Mouse (Mus musculus): ENCODE measurements at regions not wholly inside any gene's neighbourhood (a gene's known extent, or its start where the extent isn't known, plus 50 kb on each side); places are given as distances from the start of the nearest gene placed in this dataset.
A peak's percentile ranks its signal among the peaks of the same experiment; 100 is the strongest.

GRCm38 (mm10) chr4:153220074-153220473 lies 262.5 kb downstream of the Ajap1 start:
- no peaks in the 10 kb centered on the region; the same call in 1 of the 2 replicates for H3K27me3 ChIP-seq (replicated peaks; ENCODE audit: control insufficient read depth, insufficient read depth, low read length)
- H3K27ac ChIP-seq (replicated peaks; ENCODE audit: low read depth, low read length) = no peak overlapping the region
- ATAC-seq (ENCODE audit: low read depth) (peak; percentile 31; the same call in 1 of the 2 replicates), DNase-seq (ENCODE audit: low spot score) (peak; percentile 69)
- peaks cover 10% of the 10 kb centered on the region; the same call in 1 of the 2 replicates for H3K4me1 ChIP-seq (ENCODE audit: control insufficient read depth, insufficient read depth, low read length)
- H3K4me2 ChIP-seq (ENCODE audit: low read depth, low read length) = no peak overlapping the region
- H3K9me3 ChIP-seq (ENCODE audit: control insufficient read depth, low read length) = no peaks in the 10 kb centered on the region
- H3K36me3 ChIP-seq (ENCODE audit: control insufficient read depth, insufficient read depth, low read length) = no peaks in the 10 kb centered on the region
- H3K4me3 ChIP-seq (ENCODE audit: low read depth, low read length) = no peak overlapping the region
- WGBS = 14% methylated on average over 7 of the region's 7 CpGs
- no peak overlapping the region for H3K9ac ChIP-seq (ENCODE audit: low read depth, low read length)

DNA sequence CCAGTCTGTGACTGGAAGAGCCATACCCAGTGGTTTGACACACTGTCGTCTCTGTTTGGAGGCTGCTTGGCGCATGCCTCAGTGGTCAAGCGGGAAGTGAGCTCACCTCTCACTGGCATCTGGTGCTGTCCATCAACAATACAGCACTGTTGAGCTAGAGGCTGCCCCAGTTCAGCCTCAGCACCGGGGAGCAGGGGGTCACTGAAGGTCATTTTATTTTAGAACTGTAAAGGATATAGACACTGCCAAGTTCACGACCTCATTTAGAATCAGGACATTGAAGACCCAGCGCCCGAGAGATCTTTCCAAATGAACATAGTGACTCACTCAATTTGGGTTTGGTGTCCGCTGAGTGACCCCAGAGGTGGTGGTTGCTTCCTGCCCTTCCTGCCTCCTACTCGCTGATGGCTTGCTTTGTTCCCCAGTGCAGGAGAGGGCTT lies 265.1 kb downstream of the Ajap1 start:
- Histone ChIP-seq H3K4me2 (ENCODE audit: low read depth, low read length) (no peak overlapping the region), H3K9ac (ENCODE audit: low read depth, low read length) (no peak overlapping the region), H3K9me3 (ENCODE audit: control insufficient read depth, low read length) (no peaks in the 10 kb centered on the region), H3K36me3 (ENCODE audit: control insufficient read depth, insufficient read depth, low read length) (no peaks in the 10 kb centered on the region), H3K4me1 (ENCODE audit: control insufficient read depth, insufficient read depth, low read length) (0 out of 2 replicates have a peak, but pooled peaks cover 6% of the 10 kb centered on the region), H3K27me3 (replicated peaks; ENCODE audit: control insufficient read depth, insufficient read depth, low read length) (no peaks in the 10 kb centered on the region; the same call in 1 of the 2 replicates), H3K27ac (replicated peaks; ENCODE audit: low read depth, low read length) (no peak overlapping the region), H3K4me3 (ENCODE audit: low read depth, low read length) (no peak overlapping the region)
- ATAC-seq (ENCODE audit: low read depth) (no peak), DNase-seq (ENCODE audit: low spot score) (peak; percentile 55)
- 44% methylated on average over 9 of the region's 9 CpGs for WGBS

GRCm38 (mm10) chr4:153212095-153212494 lies 270.5 kb downstream of the Ajap1 start:
- DNase-seq (ENCODE audit: low spot score) (no peak), ATAC-seq (ENCODE audit: low read depth) (no peak)
- Histone ChIP-seq H3K4me2 (ENCODE audit: low read depth, low read length) (no peak overlapping the region), H3K27ac (replicated peaks; ENCODE audit: low read depth, low read length) (no peak overlapping the region), H3K9ac (ENCODE audit: low read depth, low read length) (no peak overlapping the region), H3K36me3 (ENCODE audit: control insufficient read depth, insufficient read depth, low read length) (no peaks in the 10 kb centered on the region), H3K27me3 (replicated peaks; ENCODE audit: control insufficient read depth, insufficient read depth, low read length) (no peaks in the 10 kb centered on the region), H3K4me1 (ENCODE audit: control insufficient read depth, insufficient read depth, low read length) (no peaks in the 10 kb centered on the region), H3K4me3 (ENCODE audit: low read depth, low read length) (no peak overlapping the region), H3K9me3 (ENCODE audit: control insufficient read depth, low read length) (no peaks in the 10 kb centered on the region)
- 40% methylated on average over 11 of the region's 11 CpGs for WGBS

GRCm38 (mm10) chr4:153208822-153209221 lies 273.8 kb downstream of the Ajap1 start:
- Histone ChIP-seq H3K36me3 (ENCODE audit: control insufficient read depth, insufficient read depth, low read length) (no peaks in the 10 kb centered on the region), H3K4me3 (ENCODE audit: low read depth, low read length) (no peak overlapping the region), H3K27me3 (replicated peaks; ENCODE audit: control insufficient read depth, insufficient read depth, low read length) (no peaks in the 10 kb centered on the region), H3K9ac (ENCODE audit: low read depth, low read length) (no peak overlapping the region), H3K9me3 (ENCODE audit: control insufficient read depth, low read length) (no peaks in the 10 kb centered on the region), H3K4me1 (ENCODE audit: control insufficient read depth, insufficient read depth, low read length) (no peaks in the 10 kb centered on the region), H3K4me2 (ENCODE audit: low read depth, low read length) (no peak overlapping the region), H3K27ac (replicated peaks; ENCODE audit: low read depth, low read length) (no peak overlapping the region)
- ATAC-seq (ENCODE audit: low read depth) = no peak
- 34% methylated on average over 2 of the region's 2 CpGs for WGBS
- no peak for DNase-seq (ENCODE audit: low spot score)

DNA sequence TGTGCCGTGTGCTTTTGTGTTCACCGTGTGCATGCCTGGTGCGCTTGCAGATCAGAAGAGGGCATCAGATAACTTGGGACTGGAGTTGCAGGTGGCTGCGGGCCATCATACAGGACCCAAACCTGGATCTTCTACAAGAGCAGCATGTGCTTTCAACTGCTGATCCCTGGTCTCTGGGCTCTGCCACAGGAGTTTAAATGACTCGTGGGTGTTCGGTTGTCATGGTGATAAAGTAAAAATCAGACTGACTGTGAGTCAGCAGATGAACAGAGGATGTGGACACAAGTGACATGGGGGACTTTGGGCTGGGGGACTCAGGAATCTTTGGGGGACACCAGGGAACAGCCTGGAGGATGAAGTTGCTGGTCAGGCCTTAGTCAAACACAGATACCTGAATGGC lies 274.4 kb downstream of the Ajap1 start:
- DNase-seq (ENCODE audit: low spot score) = no peak
- Histone ChIP-seq H3K36me3 (ENCODE audit: control insufficient read depth, insufficient read depth, low read length) (no peaks in the 10 kb centered on the region), H3K9me3 (ENCODE audit: control insufficient read depth, low read length) (no peaks in the 10 kb centered on the region), H3K9ac (ENCODE audit: low read depth, low read length) (no peak overlapping the region), H3K4me3 (ENCODE audit: low read depth, low read length) (no peak overlapping the region), H3K4me2 (ENCODE audit: low read depth, low read length) (no peak overlapping the region), H3K27me3 (replicated peaks; ENCODE audit: control insufficient read depth, insufficient read depth, low read length) (no peaks in the 10 kb centered on the region), H3K4me1 (ENCODE audit: control insufficient read depth, insufficient read depth, low read length) (no peaks in the 10 kb centered on the region), H3K27ac (replicated peaks; ENCODE audit: low read depth, low read length) (no peak overlapping the region)
- WGBS = 67% methylated on average over 6 of the region's 6 CpGs
- no peak for ATAC-seq (ENCODE audit: low read depth)

DNA sequence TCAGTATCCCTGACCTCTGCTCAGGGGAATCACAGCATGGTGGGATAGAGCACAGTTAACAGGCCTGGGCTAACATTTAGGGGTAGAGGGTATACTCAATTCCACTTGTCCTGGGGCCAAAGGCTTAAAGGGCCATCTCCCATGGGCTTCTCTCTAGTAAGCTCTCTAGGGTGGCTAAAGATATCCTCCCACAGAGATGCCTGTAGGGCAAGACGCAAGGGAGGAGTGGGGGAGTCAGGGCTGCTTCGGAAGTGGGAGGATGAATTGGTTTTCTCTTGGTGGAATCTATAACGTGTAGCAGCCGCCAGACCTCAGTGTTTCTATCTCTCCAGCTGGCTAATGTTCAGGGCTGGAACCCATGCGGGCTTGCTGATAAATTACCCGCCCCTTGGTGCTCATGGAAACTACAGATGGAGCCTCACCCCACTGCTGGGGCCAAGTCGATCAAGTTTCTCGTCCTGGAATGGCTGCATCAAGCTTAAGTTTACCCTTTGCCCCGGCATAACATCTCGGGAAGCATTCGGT lies 275.0 kb downstream of the Ajap1 start:
- DNase-seq (ENCODE audit: low spot score) (peak; percentile 19), ATAC-seq (ENCODE audit: low read depth) (no peak)
- Histone ChIP-seq H3K27ac (replicated peaks; ENCODE audit: low read depth, low read length) (no peak overlapping the region), H3K27me3 (replicated peaks; ENCODE audit: control insufficient read depth, insufficient read depth, low read length) (no peaks in the 10 kb centered on the region), H3K9me3 (ENCODE audit: control insufficient read depth, low read length) (no peaks in the 10 kb centered on the region), H3K4me1 (ENCODE audit: control insufficient read depth, insufficient read depth, low read length) (no peaks in the 10 kb centered on the region), H3K4me2 (ENCODE audit: low read depth, low read length) (no peak overlapping the region), H3K4me3 (ENCODE audit: low read depth, low read length) (no peak overlapping the region), H3K36me3 (ENCODE audit: control insufficient read depth, insufficient read depth, low read length) (no peaks in the 10 kb centered on the region), H3K9ac (ENCODE audit: low read depth, low read length) (no peak overlapping the region)
- WGBS = 48% methylated on average over 11 of the region's 11 CpGs

- H3K4me2 ChIP-seq (ENCODE audit: low read depth, low read length) = no peak overlapping the region
- no peak overlapping the region for H3K4me3 ChIP-seq (ENCODE audit: low read depth, low read length)
- H3K27me3 ChIP-seq (replicated peaks; ENCODE audit: control insufficient read depth, insufficient read depth, low read length) = no peaks in the 10 kb centered on the region
- H3K27ac ChIP-seq (replicated peaks; ENCODE audit: low read depth, low read length) = no peak overlapping the region
- no peaks in the 10 kb centered on the region for H3K36me3 ChIP-seq (ENCODE audit: control insufficient read depth, insufficient read depth, low read length)
- H3K9ac ChIP-seq (ENCODE audit: low read depth, low read length) = no peak overlapping the region
- H3K9me3 ChIP-seq (ENCODE audit: control insufficient read depth, low read length) = no peaks in the 10 kb centered on the region
- no peak for DNase-seq (ENCODE audit: low spot score)
- 40% methylated on average over 11 of the region's 11 CpGs for WGBS
- no peaks in the 10 kb centered on the region for H3K4me1 ChIP-seq (ENCODE audit: control insufficient read depth, insufficient read depth, low read length)
- ATAC-seq (ENCODE audit: low read depth) = no peak
Measured at GRCm38 (mm10) chr4:153206789-153207457, 275.7 kb downstream of the Ajap1 start.

- no peak for ATAC-seq (ENCODE audit: low read depth)
- H3K4me1 ChIP-seq (ENCODE audit: control insufficient read depth, insufficient read depth, low read length) = no peaks in the 10 kb centered on the region
- H3K36me3 ChIP-seq (ENCODE audit: control insufficient read depth, insufficient read depth, low read length) = no peaks in the 10 kb centered on the region
- WGBS = 48% methylated on average over 7 of the region's 7 CpGs
- DNase-seq (ENCODE audit: low spot score) = no peak
- H3K9ac ChIP-seq (ENCODE audit: low read depth, low read length) = no peak overlapping the region
- H3K27ac ChIP-seq (replicated peaks; ENCODE audit: low read depth, low read length) = no peak overlapping the region
- H3K27me3 ChIP-seq (replicated peaks; ENCODE audit: control insufficient read depth, insufficient read depth, low read length) = no peaks in the 10 kb centered on the region
- no peak overlapping the region for H3K4me3 ChIP-seq (ENCODE audit: low read depth, low read length)
- no peak overlapping the region for H3K4me2 ChIP-seq (ENCODE audit: low read depth, low read length)
- no peaks in the 10 kb centered on the region for H3K9me3 ChIP-seq (ENCODE audit: control insufficient read depth, low read length)
Measured at GRCm38 (mm10) chr4:153204764-153205163, 277.8 kb downstream of the Ajap1 start.
